In the genomic region with DNA sequence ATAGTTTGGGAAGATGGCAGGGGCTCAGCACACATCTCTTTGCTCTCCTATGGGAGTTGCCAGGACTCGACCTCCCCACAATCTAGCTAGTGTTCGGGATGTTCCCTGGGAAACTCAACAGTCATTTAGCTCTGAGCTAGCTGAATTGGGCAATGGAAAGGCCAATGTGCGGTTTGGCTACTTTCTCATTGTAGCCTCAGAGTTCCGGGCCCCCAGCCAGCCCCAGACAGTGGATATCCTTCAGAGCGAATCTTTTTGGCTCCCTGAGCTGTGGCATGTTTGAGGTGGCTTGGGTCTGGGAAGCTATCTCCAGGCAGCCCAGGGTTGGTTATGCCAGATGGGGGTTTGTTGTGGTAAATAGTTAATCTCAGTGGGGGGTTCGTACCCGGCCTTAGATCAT, we compare ENCODE assay signal across 8 mouse cellular contexts. TPM values are rescaled to one million over a fixed set of nuclear protein-coding genes. Genes with fewer than 3 reads are reported as not detected.
DNase-seq lines count a peak whose midpoint lies in the region; ATAC-seq and TF ChIP-seq lines count a peak whose summit lies in the region.

No protein-coding gene starts in this region.

- no peak for DNase-seq in layer of hippocampus, adult 2 months (ENCODE audit: low spot score in 2 of 2)
- no peak for DNase-seq in layer of hippocampus, adult 18-20 months (ENCODE audit: low spot score in 2 of 2)
- no peak for DNase-seq in ES-E14 (ENCODE audit: low read depth, low spot score)
- peak; percentile 66 for DNase-seq in brain, embryonic 14.5 days (ENCODE audit: low read depth)
- no peak for DNase-seq in hindbrain, embryonic 14.5 days (ENCODE audit: low spot score)
- no peak for DNase-seq in T-cell, adult 2 months (ENCODE audit: low spot score)
- no peak for DNase-seq in natural killer cell, adult 2 months (ENCODE audit: low spot score in 2 of 2)

- no peak overlapping the region for H3K9ac ChIP-seq in ES-E14 (ENCODE audit: insufficient read depth, low read depth, low read length, poor library complexity, severe bottlenecking)
- no peak overlapping the region for H3K9ac ChIP-seq in hindbrain, embryonic 14.5 days

- no peak overlapping the region for H3K4me2 ChIP-seq in hindbrain, embryonic 14.5 days (replicated peaks)

- in situ Hi-C loops in ES-E14 (cut with MboI; ENCODE audit: low sequenced_read_pairs in 2 of 2, unreplicated experiment in 2 of 2), result no loop called here

- no peak overlapping the region for H3K4me3 ChIP-seq in layer of hippocampus, adult 2 months
- H3K4me3 ChIP-seq in ES-E14 (ENCODE audit: insufficient read depth in 1 of 2, low read depth in 1 of 2, low read length in 2 of 2, poor library complexity in 1 of 2, severe bottlenecking in 1 of 2), result no peak overlapping the region
- H3K4me3 ChIP-seq in hindbrain, embryonic 14.5 days (replicated peaks; ENCODE audit: low read length), result no peak overlapping the region

- H3K9me3 ChIP-seq in ES-E14 (ENCODE audit: control insufficient read depth, insufficient read depth, low read depth, low read length), result no peaks in the 10 kb centered on the region
- no peaks in the 10 kb centered on the region for H3K9me3 ChIP-seq in hindbrain, embryonic 14.5 days (ENCODE audit: control insufficient read depth, low read length)

- no peak for TF ChIP-seq CTCF in layer of hippocampus, adult 2 months (conservative IDR thresholded peaks at IDR 0.05)
- no peak for TF ChIP-seq CTCF in brain, embryonic 14.5 days (IDR thresholded peaks at IDR 0.05; ENCODE audit: borderline replicate concordance, extremely low read depth, insufficient read depth, insufficient read length)

- no peaks in the 10 kb centered on the region for H3K36me3 ChIP-seq in ES-E14 (ENCODE audit: control insufficient read depth, insufficient read depth, low read length, poor library complexity, severe bottlenecking)
- 0 out of 2 replicates have a peak, but pooled peaks cover 4% of the 10 kb centered on the region for H3K36me3 ChIP-seq in hindbrain, embryonic 14.5 days (replicated peaks; ENCODE audit: control insufficient read depth, insufficient read depth)

- H3K4me1 ChIP-seq in ES-E14 (ENCODE audit: control insufficient read depth in 2 of 2, insufficient read depth in 2 of 2, low read length in 2 of 2, poor library complexity in 1 of 2), result peaks cover 14 to 43% of the 10 kb centered on the region in 2 experiments; a peak in 3 of 4 replicates
- peaks cover 42% of the 10 kb centered on the region for H3K4me1 ChIP-seq in hindbrain, embryonic 14.5 days (replicated peaks; ENCODE audit: control insufficient read depth, insufficient read depth, low read length)

- 63% methylated on average over 7 of the region's 7 CpGs for WGBS in hindbrain, embryonic 14.5 days

- peak overlapping the region; percentile 23; the same call in 1 of the 2 replicates for H3K27ac ChIP-seq in layer of hippocampus, adult 2 months
- H3K27ac ChIP-seq in ES-E14 (ENCODE audit: insufficient read depth, low read depth, low read length, poor library complexity, severe bottlenecking), result 0 out of 2 replicates have a peak overlapping the region, but pooled peaks have one; percentile 36
- 0 out of 2 replicates have a peak overlapping the region, but pooled peaks have one; percentile 39 for H3K27ac ChIP-seq in hindbrain, embryonic 14.5 days

- ATAC-seq in hindbrain, embryonic 14.5 days (ENCODE audit: low FRiP score), result peak; percentile 23; the same call in 1 of the 2 replicates
- ATAC-seq in granulocyte monocyte progenitor cell, adult 5-6 weeks (replicated peaks; ENCODE audit: poor library complexity, severe bottlenecking), result no peak

- H3K27me3 ChIP-seq in hindbrain, embryonic 14.5 days (ENCODE audit: control insufficient read depth, insufficient read depth, low read length), result no peaks in the 10 kb centered on the region

- no peak for TF ChIP-seq POLR2A in brain, embryonic 14.5 days (IDR thresholded peaks at IDR 0.05; ENCODE audit: borderline replicate concordance, extremely low read depth, insufficient read depth, insufficient read length, poor library complexity, severe bottlenecking)

TF ChIP-seq in ES-E14, 5 proteins besides CTCF, POLR2A, EP300 and RAD21:
- TF ChIP-seq ZC3H11A (IDR thresholded peaks at IDR 0.05; ENCODE audit: borderline replicate concordance, low read depth, low read length) (no peak), CHD2 (IDR thresholded peaks at IDR 0.05; ENCODE audit: low read depth, low read length) (no peak), HCFC1 (IDR thresholded peaks at IDR 0.05; ENCODE audit: borderline replicate concordance, insufficient read depth, low read length) (no peak), ZNF384 (IDR thresholded peaks at IDR 0.05; ENCODE audit: low read depth, low read length) (no peak), MAFK (IDR thresholded peaks at IDR 0.05; ENCODE audit: insufficient read depth, low read depth, low read length) (no peak)

RNA-seq across cellular contexts. Expression of a gene that starts 38.5 kb away (rescaled TPM):
- 10 to 100 TPM; 40.4 to 41.4 TPM for total RNA-seq in layer of hippocampus, adult 2 months (2021)
- 10 to 100 TPM; 33.2 to 38.6 TPM for total RNA-seq in layer of hippocampus, adult 18-20 months (2021)
- total RNA-seq in ES-E14 (2012; rRNA removed), result 48.0 and 60.1 TPM in 2 replicates
- polyA plus RNA-seq in brain, embryonic 14.5 days (2012; rRNA removed), result 169 and 189 TPM in 2 replicates
- 53.2 and 64.6 TPM in 2 replicates for polyA plus RNA-seq in hindbrain, embryonic 14.5 days (2014; fragmentation: Nextera tagmentation; extraction: Ambion mirVana)
- 1.8 and 1.9 TPM in 2 replicates for total RNA-seq in granulocyte monocyte progenitor cell, adult 5-6 weeks (2014; fragmentation: Nextera tagmentation)
- 0.21 and 2.8 TPM in 2 replicates for total RNA-seq in granulocyte monocyte progenitor cell, adult 5-6 weeks (2017)

RNA-seq across cellular contexts. Expression of a gene that starts 38.5 kb away (rescaled TPM):
- 100 to 1,000 TPM; 128 to 130 TPM for total RNA-seq in layer of hippocampus, adult 2 months (2021)
- 100 to 1,000 TPM; 102 to 116 TPM for total RNA-seq in layer of hippocampus, adult 18-20 months (2021)
- 10.0 and 10.4 TPM in 2 replicates for total RNA-seq in ES-E14 (2012; rRNA removed)
- polyA plus RNA-seq in brain, embryonic 14.5 days (2012; rRNA removed), result 69.4 and 78.6 TPM in 2 replicates
- 94.5 and 97.9 TPM in 2 replicates for polyA plus RNA-seq in hindbrain, embryonic 14.5 days (2014; fragmentation: Nextera tagmentation; extraction: Ambion mirVana)
- 20.3 and 30.5 TPM in 2 replicates for total RNA-seq in granulocyte monocyte progenitor cell, adult 5-6 weeks (2014; fragmentation: Nextera tagmentation)
- 5.4 and 8.8 TPM in 2 replicates for total RNA-seq in granulocyte monocyte progenitor cell, adult 5-6 weeks (2017)

RNA-seq across cellular contexts. Expression of a gene that starts 39.7 kb away (rescaled TPM):
- 10 to 100 TPM; 19.7 to 21.4 TPM for total RNA-seq in layer of hippocampus, adult 2 months (2021)
- total RNA-seq in layer of hippocampus, adult 18-20 months (2021), result 10 to 100 TPM; 15.3 to 22.4 TPM
- 7.9 and 8.4 TPM in 2 replicates for total RNA-seq in ES-E14 (2012; rRNA removed)
- 18.5 and 19.5 TPM in 2 replicates for polyA plus RNA-seq in brain, embryonic 14.5 days (2012; rRNA removed)
- polyA plus RNA-seq in hindbrain, embryonic 14.5 days (2014; fragmentation: Nextera tagmentation; extraction: Ambion mirVana), result 26.0 and 28.2 TPM in 2 replicates
- total RNA-seq in granulocyte monocyte progenitor cell, adult 5-6 weeks (2014; fragmentation: Nextera tagmentation), result 13.1 and 28.8 TPM in 2 replicates
- total RNA-seq in granulocyte monocyte progenitor cell, adult 5-6 weeks (2017), result 8.8 and 9.7 TPM in 2 replicates

RNA-seq across cellular contexts. Expression of a gene that starts 40.2 kb away (rescaled TPM):
- 10 to 100 TPM; 74.6 to 75.1 TPM for total RNA-seq in layer of hippocampus, adult 2 months (2021)
- 10 to 100 TPM; 78.2 to 82.4 TPM for total RNA-seq in layer of hippocampus, adult 18-20 months (2021)
- 40.1 and 41.0 TPM in 2 replicates for total RNA-seq in ES-E14 (2012; rRNA removed)
- 72.8 and 73.8 TPM in 2 replicates for polyA plus RNA-seq in brain, embryonic 14.5 days (2012; rRNA removed)
- polyA plus RNA-seq in hindbrain, embryonic 14.5 days (2014; fragmentation: Nextera tagmentation; extraction: Ambion mirVana), result 91.6 and 99.4 TPM in 2 replicates
- 40.4 and 48.4 TPM in 2 replicates for total RNA-seq in granulocyte monocyte progenitor cell, adult 5-6 weeks (2014; fragmentation: Nextera tagmentation)
- 34.1 and 34.6 TPM in 2 replicates for total RNA-seq in granulocyte monocyte progenitor cell, adult 5-6 weeks (2017)

Comparison
In these comparisons a context has a peak if more than half of its experiments do, and no peak if none do; other contexts are left out.
1. RNA of a gene that starts 38.5 kb away (total RNA-seq): 48.0 to 60.1 TPM in ES-E14, 40.4 to 41.4 TPM in layer of hippocampus, adult 2 months and 33.2 to 38.6 TPM in layer of hippocampus, adult 18-20 months; 0.21 to 2.8 TPM in granulocyte monocyte progenitor cell, adult 5-6 weeks; every median in the first group is over 4 times any median in the second.
2. Peak in every context shown above with its lines, with median percentiles within 50 percentile points of each other: H3K27ac ChIP-seq.